Mouse (Mus musculus) erythroblast, embryonic 14.5 days (primary cell): ENCODE results near the gene Zfp518a.

ENCODE experiments used
- GATA1 ChIP-seq: IDR thresholded peaks from 2 replicates; pipeline ENCODE4 v1.6.1; 2012; ENCODE audit warnings: low read length, inconsistent platforms, mixed read lengths
- TAL1 ChIP-seq: IDR thresholded peaks from 3 replicates; pipeline ENCODE4 v1.6.1; 2012; ENCODE audit warnings: low read length, inconsistent platforms, mixed read lengths

- TF ChIP-seq TAL1 (no peak), GATA1 (no peak)
These were observed 26.2 kb upstream of the Zfp518a start for GRCm38 (mm10) chr19:40868284-40868683.
